Mouse (Mus musculus): ENCODE results near the gene Ern1. TPM values are rescaled to one million over a fixed set of nuclear protein-coding genes. Genes with fewer than 3 reads are reported as not detected.
A peak's percentile ranks its signal among the peaks of the same experiment; 100 is the strongest.

Gene Ern1
- polyA plus RNA-seq, 1 experiment from 2014 or later, result 5.8 TPM

DNA sequence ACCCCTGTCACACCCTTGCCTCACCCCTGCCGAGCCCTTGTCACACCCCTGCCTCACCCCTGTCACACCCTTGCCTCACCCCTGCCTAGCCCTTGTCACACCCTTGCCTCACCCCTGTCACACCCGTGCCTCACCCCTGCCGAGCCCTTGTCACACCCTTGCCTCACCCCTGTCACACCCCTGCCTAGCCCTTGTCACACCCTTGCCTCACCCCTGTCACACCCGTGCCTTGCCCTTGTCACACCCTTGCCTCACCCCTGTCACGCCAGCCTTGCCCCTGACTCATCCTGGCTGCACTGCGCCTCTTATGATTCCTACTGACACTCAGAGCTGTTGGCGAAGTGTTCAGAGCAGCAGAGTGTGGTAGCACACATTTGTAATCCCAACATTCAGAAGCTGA, 20.0 kb upstream of the Ern1 start:
- H3K9me3 ChIP-seq (ENCODE audit: control insufficient read depth, low read length), result no peaks in the 10 kb centered on the region
- ATAC-seq (ENCODE audit: low read depth), result no peak
- peaks cover 10% of the 10 kb centered on the region for H3K36me3 ChIP-seq (ENCODE audit: control insufficient read depth, insufficient read depth, low read length)
- no peaks in the 10 kb centered on the region for H3K4me1 ChIP-seq (replicated peaks; ENCODE audit: control insufficient read depth, insufficient read depth, low read length)
- WGBS, result 86% methylated on average over 7 of the region's 7 CpGs
- no peak overlapping the region for H3K4me2 ChIP-seq (ENCODE audit: low read depth, low read length)
- no peak overlapping the region for H3K9ac ChIP-seq (ENCODE audit: low read length)
- no peaks in the 10 kb centered on the region for H3K27me3 ChIP-seq (ENCODE audit: control insufficient read depth, insufficient read depth, low read depth, low read length)
- H3K4me3 ChIP-seq (ENCODE audit: low read length), result no peak overlapping the region
- no peak overlapping the region for H3K27ac ChIP-seq (ENCODE audit: low read length)

DNA sequence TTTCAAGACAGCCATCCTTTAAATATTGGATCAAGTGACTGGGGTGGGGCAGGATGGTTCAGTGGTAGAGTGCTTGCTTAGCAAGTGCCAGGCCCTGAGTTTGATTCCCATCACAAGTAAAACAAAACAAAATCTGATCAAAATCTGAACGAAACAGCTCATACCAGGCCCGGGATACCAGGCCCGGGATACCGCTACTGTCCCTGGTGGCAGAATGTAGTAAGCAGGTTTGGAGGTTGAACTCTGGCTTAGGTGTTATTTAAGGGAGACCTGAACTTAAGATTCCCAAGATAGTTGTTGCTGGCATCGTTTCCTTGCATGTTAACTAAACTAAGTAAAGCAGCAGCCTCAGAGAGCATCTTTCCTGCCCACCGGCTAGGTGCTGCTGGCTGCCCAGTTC, 18.6 kb upstream of the Ern1 start:
- H3K36me3 ChIP-seq (ENCODE audit: control insufficient read depth, insufficient read depth, low read length), result peaks cover 6% of the 10 kb centered on the region
- no peak for ATAC-seq (ENCODE audit: low read depth)
- no peak overlapping the region for H3K4me2 ChIP-seq (ENCODE audit: low read depth, low read length)
- 86% methylated on average over 6 of the region's 6 CpGs for WGBS
- no peaks in the 10 kb centered on the region for H3K9me3 ChIP-seq (ENCODE audit: control insufficient read depth, low read length)
- no peak overlapping the region for H3K9ac ChIP-seq (ENCODE audit: low read length)
- no peak overlapping the region for H3K4me3 ChIP-seq (ENCODE audit: low read length)
- H3K4me1 ChIP-seq (replicated peaks; ENCODE audit: control insufficient read depth, insufficient read depth, low read length), result peaks cover 3% of the 10 kb centered on the region; the same call in 1 of the 2 replicates
- H3K27me3 ChIP-seq (ENCODE audit: control insufficient read depth, insufficient read depth, low read depth, low read length), result no peaks in the 10 kb centered on the region
- H3K27ac ChIP-seq (ENCODE audit: low read length), result no peak overlapping the region

DNA sequence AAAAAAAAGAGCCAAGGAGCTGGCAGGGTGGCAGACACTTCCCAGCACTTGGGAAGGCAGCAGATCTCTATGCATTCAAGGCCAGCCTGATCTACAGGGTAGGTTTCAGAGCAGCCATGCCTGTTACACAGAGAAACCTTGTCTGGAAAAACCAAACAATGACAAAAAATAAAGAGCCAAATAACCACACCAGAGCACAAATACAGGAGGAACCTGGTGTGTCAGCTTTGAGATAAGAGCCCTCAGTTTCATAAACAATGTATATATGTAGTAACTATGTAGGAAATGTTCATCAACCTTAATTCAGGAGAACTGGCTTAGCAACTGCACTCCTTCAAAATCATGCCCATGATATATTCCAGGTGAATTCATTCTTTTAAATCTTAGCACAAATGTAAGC, 16.5 kb upstream of the Ern1 start:
- H3K27ac ChIP-seq (ENCODE audit: low read length), result no peak overlapping the region
- no peaks in the 10 kb centered on the region for H3K9me3 ChIP-seq (ENCODE audit: control insufficient read depth, low read length)
- H3K27me3 ChIP-seq (ENCODE audit: control insufficient read depth, insufficient read depth, low read depth, low read length), result no peaks in the 10 kb centered on the region
- H3K9ac ChIP-seq (ENCODE audit: low read length), result no peak overlapping the region
- no peak overlapping the region for H3K4me2 ChIP-seq (ENCODE audit: low read depth, low read length)
- H3K4me3 ChIP-seq (ENCODE audit: low read length), result no peak overlapping the region
- no peak for ATAC-seq (ENCODE audit: low read depth)
- H3K4me1 ChIP-seq (replicated peaks; ENCODE audit: control insufficient read depth, insufficient read depth, low read length), result peaks cover 3% of the 10 kb centered on the region; the same call in 1 of the 2 replicates
- H3K36me3 ChIP-seq (ENCODE audit: control insufficient read depth, insufficient read depth, low read length), result peaks cover 3% of the 10 kb centered on the region

DNA sequence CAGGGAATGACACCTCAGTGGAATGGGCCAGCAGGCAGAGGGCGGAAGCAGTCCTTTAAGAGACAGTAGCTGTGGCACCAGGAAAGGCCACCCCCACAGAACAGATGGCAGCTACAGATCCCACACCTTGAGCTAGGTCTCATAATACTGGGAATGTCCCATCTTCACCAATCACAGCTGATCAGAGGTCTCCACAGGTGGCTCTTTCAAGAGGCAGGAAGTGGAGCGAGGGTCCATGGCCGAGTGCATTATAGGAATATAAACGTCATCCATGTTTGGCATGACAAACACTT, 15.7 kb upstream of the Ern1 start:
- peaks cover 3% of the 10 kb centered on the region; the same call in 1 of the 2 replicates for H3K4me1 ChIP-seq (replicated peaks; ENCODE audit: control insufficient read depth, insufficient read depth, low read length)
- no peak for ATAC-seq (ENCODE audit: low read depth)
- H3K27ac ChIP-seq (ENCODE audit: low read length), result no peak overlapping the region
- 57% methylated on average over 4 of the region's 4 CpGs for WGBS
- H3K27me3 ChIP-seq (ENCODE audit: control insufficient read depth, insufficient read depth, low read depth, low read length), result no peaks in the 10 kb centered on the region
- H3K4me2 ChIP-seq (ENCODE audit: low read depth, low read length), result no peak overlapping the region
- no peak overlapping the region for H3K4me3 ChIP-seq (ENCODE audit: low read length)
- no peaks in the 10 kb centered on the region for H3K9me3 ChIP-seq (ENCODE audit: control insufficient read depth, low read length)
- H3K36me3 ChIP-seq (ENCODE audit: control insufficient read depth, insufficient read depth, low read length), result no peaks in the 10 kb centered on the region
- H3K9ac ChIP-seq (ENCODE audit: low read length), result no peak overlapping the region

DNA sequence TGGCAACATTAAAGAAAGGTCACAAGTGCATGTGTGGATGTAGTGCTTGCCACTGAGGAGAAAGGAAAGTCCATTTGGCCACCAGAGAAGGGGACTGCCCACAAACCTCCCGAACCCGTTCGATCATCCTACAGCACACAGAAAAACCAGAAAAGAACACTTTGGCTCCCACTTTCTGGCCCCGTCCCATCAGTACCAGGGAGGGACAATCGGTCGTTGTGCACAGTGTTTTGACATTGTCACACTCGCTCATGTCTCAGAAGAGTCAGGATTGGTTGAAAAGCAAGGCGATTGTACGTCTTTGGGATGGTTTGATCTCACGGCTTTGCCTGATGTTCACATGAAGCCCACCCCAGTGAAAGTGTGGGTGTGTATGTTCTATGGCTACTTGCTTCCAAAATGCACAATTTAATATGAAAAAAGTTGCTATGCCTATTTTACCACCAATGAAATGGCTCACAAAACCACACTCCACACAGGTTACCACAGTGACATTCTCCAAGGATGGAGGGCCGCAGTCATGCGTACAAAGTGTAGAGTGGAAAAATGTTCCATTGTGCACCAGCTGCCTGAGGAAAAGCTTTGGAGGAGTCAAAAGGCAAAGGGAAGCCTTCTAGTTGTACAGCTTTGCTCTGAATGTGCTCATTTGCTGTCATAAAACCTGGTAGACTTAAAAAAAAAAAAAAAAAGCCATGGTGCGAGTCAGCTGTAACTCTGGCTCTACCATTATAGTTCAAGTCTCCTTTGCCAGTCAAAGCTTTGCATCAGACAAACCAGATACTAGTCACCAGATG, 15.2 kb upstream of the Ern1 start:
- Histone ChIP-seq H3K4me2 (ENCODE audit: low read depth, low read length) (no peak overlapping the region), H3K27ac (ENCODE audit: low read length) (0 out of 2 replicates have a peak overlapping the region, but pooled peaks have one; percentile 7), H3K27me3 (ENCODE audit: control insufficient read depth, insufficient read depth, low read depth, low read length) (no peaks in the 10 kb centered on the region), H3K4me1 (replicated peaks; ENCODE audit: control insufficient read depth, insufficient read depth, low read length) (peaks cover 3% of the 10 kb centered on the region; the same call in 1 of the 2 replicates), H3K9me3 (ENCODE audit: control insufficient read depth, low read length) (no peaks in the 10 kb centered on the region), H3K9ac (ENCODE audit: low read length) (no peak overlapping the region), H3K36me3 (ENCODE audit: control insufficient read depth, insufficient read depth, low read length) (no peaks in the 10 kb centered on the region), H3K4me3 (ENCODE audit: low read length) (no peak overlapping the region)
- no peak for ATAC-seq (ENCODE audit: low read depth)
- 45% methylated on average over 13 of the region's 13 CpGs for WGBS

DNA sequence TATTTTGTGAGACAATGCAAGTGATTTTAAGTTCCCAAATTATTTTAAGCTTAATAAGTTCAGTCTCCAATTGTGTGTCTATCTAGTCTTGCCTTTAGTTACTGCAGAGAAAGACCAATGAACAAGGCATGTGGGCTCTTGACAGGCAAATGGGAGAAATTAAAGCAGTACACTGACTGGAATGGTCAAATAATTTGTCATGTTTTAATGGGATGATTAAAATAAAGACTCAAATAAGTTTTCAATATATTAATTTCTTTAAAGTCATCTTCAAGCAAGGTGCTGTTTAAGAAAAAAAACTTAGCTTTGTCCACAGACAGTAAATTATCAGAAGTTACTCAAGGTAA, 14.5 kb upstream of the Ern1 start:
- Histone ChIP-seq H3K4me3 (ENCODE audit: low read length) (no peak overlapping the region), H3K4me1 (replicated peaks; ENCODE audit: control insufficient read depth, insufficient read depth, low read length) (peaks cover 3% of the 10 kb centered on the region; the same call in 1 of the 2 replicates), H3K4me2 (ENCODE audit: low read depth, low read length) (peak overlapping the region; percentile 62; the same call in 1 of the 2 replicates), H3K9ac (ENCODE audit: low read length) (peak overlapping the region; percentile 100; the same call in 1 of the 2 replicates), H3K27me3 (ENCODE audit: control insufficient read depth, insufficient read depth, low read depth, low read length) (no peaks in the 10 kb centered on the region), H3K9me3 (ENCODE audit: control insufficient read depth, low read length) (no peaks in the 10 kb centered on the region), H3K27ac (ENCODE audit: low read length) (peak overlapping the region; percentile 99), H3K36me3 (ENCODE audit: control insufficient read depth, insufficient read depth, low read length) (no peaks in the 10 kb centered on the region)
- ATAC-seq (ENCODE audit: low read depth), result no peak

DNA sequence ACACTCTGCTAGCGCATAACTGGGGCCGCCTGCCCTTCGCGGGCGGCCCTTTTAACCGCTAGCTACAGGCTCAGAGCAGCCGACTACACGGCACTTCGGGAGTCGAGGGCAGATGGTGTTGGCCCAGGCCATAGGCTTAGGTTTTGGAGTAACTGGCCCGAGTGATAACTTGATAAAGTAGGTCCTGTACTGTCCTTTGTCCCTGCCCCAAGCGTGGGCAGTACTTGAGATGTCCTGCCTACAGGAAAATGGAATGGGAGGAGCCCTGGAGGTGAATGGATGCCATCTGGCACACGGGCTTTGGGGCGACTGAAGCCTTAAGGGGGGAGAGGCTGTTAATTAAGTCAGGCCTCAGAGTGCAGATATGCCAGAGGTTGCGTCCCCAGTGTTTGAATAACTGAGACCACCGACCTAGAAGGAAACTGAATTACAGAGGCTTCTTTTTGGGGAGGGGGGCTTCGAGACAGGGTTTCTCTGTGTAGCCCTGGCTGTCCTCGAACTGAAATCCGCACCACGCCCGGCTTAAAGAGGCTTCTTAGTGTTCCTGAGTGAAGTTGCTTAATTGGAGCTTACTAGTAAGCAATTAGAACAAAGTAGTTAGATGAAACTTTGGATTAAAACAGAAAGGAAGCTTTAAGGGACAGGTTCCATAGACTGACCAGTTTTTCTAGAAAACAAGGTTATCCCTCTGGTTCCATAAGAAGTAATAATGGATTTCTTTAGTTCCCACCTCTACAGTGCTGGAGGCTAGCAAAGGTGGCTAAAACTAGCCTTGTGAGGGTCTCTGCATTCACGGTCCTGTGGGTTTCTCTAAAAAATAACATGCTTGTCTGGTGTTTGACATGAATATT, 13.9 kb upstream of the Ern1 start:
- Histone ChIP-seq H3K4me3 (ENCODE audit: low read length) (peak overlapping the region; percentile 97), H3K4me2 (ENCODE audit: low read depth, low read length) (peak overlapping the region; percentile 62), H3K9me3 (ENCODE audit: control insufficient read depth, low read length) (no peaks in the 10 kb centered on the region), H3K36me3 (ENCODE audit: control insufficient read depth, insufficient read depth, low read length) (no peaks in the 10 kb centered on the region), H3K4me1 (replicated peaks; ENCODE audit: control insufficient read depth, insufficient read depth, low read length) (peaks cover 3% of the 10 kb centered on the region; the same call in 1 of the 2 replicates), H3K27ac (ENCODE audit: low read length) (peak overlapping the region; percentile 99), H3K27me3 (ENCODE audit: control insufficient read depth, insufficient read depth, low read depth, low read length) (no peaks in the 10 kb centered on the region), H3K9ac (ENCODE audit: low read length) (peak overlapping the region; percentile 100)
- ATAC-seq (ENCODE audit: low read depth), result peak; percentile 83
- 2% methylated on average over 22 of the region's 22 CpGs for WGBS

DNA sequence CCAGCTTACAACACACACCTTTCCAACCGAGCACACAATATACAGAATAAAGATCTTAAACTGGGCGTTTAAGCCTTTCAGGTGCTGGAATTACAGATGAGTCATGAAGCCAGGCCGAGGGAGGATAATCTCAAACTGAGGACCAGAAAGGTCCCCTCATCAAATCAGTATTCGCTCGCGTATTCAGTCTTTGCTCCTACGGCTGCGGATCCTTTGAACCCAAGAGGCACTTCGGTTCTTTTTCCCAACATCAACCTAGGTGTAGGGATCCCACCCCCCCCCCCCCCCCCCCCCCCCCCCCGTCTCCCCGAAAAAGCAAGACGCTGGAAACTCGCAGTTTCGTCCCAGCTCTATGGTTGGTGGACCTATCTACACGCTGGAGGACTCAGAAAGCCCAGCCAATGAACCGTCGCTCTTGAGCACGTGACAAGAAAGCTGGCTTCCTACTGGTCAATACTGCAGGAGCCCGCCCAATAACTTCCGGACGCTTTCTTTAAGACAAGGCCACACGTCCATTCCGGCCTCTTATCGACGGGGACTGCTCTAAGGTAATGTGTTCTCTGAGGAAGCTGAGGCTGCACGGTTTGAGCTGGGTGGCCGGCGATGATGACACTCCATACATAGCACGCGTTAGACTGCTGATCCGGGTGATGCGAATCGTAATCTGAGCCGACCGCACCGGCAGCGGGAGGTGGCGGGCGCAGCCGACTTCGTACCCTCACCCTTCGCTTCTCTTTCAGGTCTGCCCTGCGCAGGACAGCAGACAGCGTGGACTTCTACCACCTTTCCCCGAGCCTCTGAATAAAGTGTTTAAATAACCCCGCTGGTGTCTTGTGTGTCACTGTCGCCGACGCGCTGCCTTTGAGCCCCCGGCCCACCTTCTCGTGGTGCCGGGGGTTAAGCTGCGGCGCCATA, 13.0 kb upstream of the Ern1 start:
- Histone ChIP-seq H3K9me3 (ENCODE audit: control insufficient read depth, low read length) (no peaks in the 10 kb centered on the region), H3K4me3 (ENCODE audit: low read length) (peak overlapping the region; percentile 97), H3K4me1 (replicated peaks; ENCODE audit: control insufficient read depth, insufficient read depth, low read length) (peaks cover 3% of the 10 kb centered on the region; the same call in 1 of the 2 replicates), H3K36me3 (ENCODE audit: control insufficient read depth, insufficient read depth, low read length) (no peaks in the 10 kb centered on the region), H3K27ac (ENCODE audit: low read length) (peak overlapping the region; percentile 99), H3K4me2 (ENCODE audit: low read depth, low read length) (peak overlapping the region; percentile 69), H3K27me3 (ENCODE audit: control insufficient read depth, insufficient read depth, low read depth, low read length) (no peaks in the 10 kb centered on the region), H3K9ac (ENCODE audit: low read length) (peak overlapping the region; percentile 100)
- under 1% methylated on average over 52 of the region's 55 CpGs for WGBS
- peak; percentile 98 for ATAC-seq (ENCODE audit: low read depth)

All from lung, embryonic 16.5 days (tissue).